Mouse (Mus musculus): ENCODE data around the gene Ltbr. TPM values are rescaled to one million over a fixed set of nuclear protein-coding genes. Genes with fewer than 3 reads are reported as not detected.

The Ltbr gene
- total and polyA plus RNA-seq, 2 experiments from 2014 or later: 18.1 to 34.4 TPM

DNA sequence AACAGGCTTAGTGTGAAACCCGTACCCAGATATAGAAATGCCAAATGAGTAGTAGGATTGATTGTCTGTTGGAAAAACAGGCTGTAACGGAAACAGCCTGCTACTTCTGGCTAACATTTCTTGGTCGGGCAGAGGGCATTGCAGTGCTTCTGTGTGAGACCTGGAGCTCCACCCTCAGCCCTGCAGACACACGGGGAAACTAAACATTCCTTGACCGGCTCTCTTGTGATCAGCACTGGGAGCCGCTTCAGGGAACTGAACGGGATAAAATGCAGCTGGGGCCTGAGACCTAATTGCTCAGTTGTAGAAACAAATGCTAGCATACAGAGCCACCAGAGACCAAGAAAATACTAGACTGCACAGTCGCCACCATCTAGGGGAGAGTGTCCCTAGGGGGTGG lies 42.6 kb upstream of the Ltbr start:
- DNase-seq (ENCODE audit: low spot score) (no peak), ATAC-seq (no peak)
- Histone ChIP-seq H3K9ac (replicated peaks; ENCODE audit: low read length) (no peak overlapping the region), H3K27me3 (ENCODE audit: insufficient read depth, low read length) (no peaks in the 10 kb centered on the region), H3K27ac (no peak overlapping the region), H3K9me3 (ENCODE audit: low read length) (no peaks in the 10 kb centered on the region), H3K36me3 (ENCODE audit: insufficient read depth, low read length) (0 out of 2 replicates have a peak, but pooled peaks cover 6% of the 10 kb centered on the region), H3K4me2 (ENCODE audit: low read depth, low read length) (no peak overlapping the region), H3K4me3 (ENCODE audit: low read length) (no peak overlapping the region), H3K4me1 (ENCODE audit: insufficient read depth, low read length) (peaks cover 15% of the 10 kb centered on the region; the same call in 1 of the 2 replicates)
- no peak for TF ChIP-seq CTCF (IDR thresholded peaks at IDR 0.05; ENCODE audit: low read depth)
- WGBS: 51% methylated on average over 8 of the region's 8 CpGs

DNA sequence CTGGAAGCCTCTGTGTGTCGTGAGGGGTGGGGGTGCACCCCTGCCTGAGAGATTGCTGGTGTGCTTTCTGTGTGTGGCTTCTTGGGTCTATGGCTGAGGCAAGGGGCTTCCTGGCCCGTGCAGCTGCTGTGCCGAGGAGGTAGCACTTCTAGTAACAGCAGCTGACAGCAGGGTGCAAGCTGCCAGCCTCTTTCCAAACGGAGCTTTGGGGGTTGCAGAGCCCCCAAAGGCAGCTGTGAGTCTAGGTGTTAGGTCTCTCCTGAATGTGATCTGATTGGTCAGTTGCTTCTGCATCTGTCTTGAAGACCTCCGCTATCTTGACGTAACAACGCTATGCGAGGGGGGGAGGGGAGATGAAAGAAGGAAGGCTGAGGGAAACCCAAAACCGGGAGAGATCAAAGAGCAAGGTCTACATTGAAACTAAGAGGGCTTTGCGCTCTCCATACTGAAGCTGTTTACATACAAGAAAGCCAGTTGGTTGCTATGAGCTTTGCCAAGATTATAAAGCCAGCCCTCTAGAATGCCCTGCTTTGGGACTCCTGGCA lies 41.6 kb upstream of the Ltbr start:
- WGBS: 11% methylated on average over 10 of the region's 10 CpGs
- Histone ChIP-seq H3K4me1 (ENCODE audit: insufficient read depth, low read length) (peaks cover 15% of the 10 kb centered on the region; the same call in 1 of the 2 replicates), H3K27ac (peak overlapping the region; percentile 26; the same call in 1 of the 2 replicates), H3K36me3 (ENCODE audit: insufficient read depth, low read length) (0 out of 2 replicates have a peak, but pooled peaks cover 6% of the 10 kb centered on the region), H3K9me3 (ENCODE audit: low read length) (no peaks in the 10 kb centered on the region), H3K27me3 (ENCODE audit: insufficient read depth, low read length) (no peaks in the 10 kb centered on the region), H3K9ac (replicated peaks; ENCODE audit: low read length) (no peak overlapping the region), H3K4me3 (ENCODE audit: low read length) (no peak overlapping the region), H3K4me2 (ENCODE audit: low read depth, low read length) (peak overlapping the region; percentile 27)
- no peak for ATAC-seq
- DNase-seq (ENCODE audit: low spot score): no peak
- no peak for TF ChIP-seq CTCF (IDR thresholded peaks at IDR 0.05; ENCODE audit: low read depth)

DNA sequence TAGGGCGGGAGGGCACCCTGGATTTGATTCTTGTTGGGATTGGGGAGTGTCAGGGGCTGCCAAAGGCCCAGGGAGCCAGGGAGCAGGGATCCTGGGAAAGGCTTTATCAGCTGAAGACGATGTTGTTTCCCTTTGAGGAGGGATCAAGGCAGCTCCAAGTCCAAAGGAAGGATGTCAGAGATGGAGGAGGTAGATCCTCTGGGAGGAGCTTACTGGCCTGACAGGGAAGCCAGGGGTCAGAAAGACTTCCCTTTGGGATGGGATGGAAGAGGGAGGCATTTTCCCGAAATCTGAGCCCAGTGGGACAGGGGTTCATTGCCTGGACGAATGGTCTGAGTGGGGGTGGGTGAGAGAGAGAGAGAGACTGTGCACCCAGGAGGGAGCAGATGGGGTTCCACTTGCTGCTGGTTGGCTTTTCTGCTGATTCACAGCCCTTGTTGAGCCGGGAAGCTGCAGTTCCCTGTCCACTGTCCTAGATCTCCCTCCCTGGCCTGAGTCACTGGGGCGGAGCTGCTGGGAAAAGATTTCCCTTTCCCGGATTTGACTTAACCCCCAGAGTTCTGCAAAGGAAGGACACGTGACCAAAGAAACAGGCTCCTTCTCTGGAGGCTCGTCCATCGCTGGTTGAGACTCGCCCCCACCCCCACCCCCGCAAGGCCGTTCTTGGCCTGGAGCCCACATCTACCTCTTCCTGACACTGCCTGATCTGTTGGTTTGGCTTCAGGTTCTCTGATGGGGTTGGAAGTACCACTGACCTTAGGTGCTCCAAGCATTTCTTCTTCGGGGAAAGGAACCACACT lies 40.9 kb upstream of the Ltbr start:
- ATAC-seq (0 out of 2 replicates have a peak, but pooled peaks have one; percentile 36), DNase-seq (ENCODE audit: low spot score) (no peak)
- H3K27me3 ChIP-seq (ENCODE audit: insufficient read depth, low read length): no peaks in the 10 kb centered on the region
- 0 out of 2 replicates have a peak, but pooled peaks cover 6% of the 10 kb centered on the region for H3K36me3 ChIP-seq (ENCODE audit: insufficient read depth, low read length)
- H3K4me2 ChIP-seq (ENCODE audit: low read depth, low read length): peak overlapping the region; percentile 27
- no peak for TF ChIP-seq CTCF (IDR thresholded peaks at IDR 0.05; ENCODE audit: low read depth)
- H3K4me1 ChIP-seq (ENCODE audit: insufficient read depth, low read length): peaks cover 15% of the 10 kb centered on the region; the same call in 1 of the 2 replicates
- peak overlapping the region; percentile 45 for H3K27ac ChIP-seq
- no peak overlapping the region for H3K9ac ChIP-seq (replicated peaks; ENCODE audit: low read length)
- WGBS: 15% methylated on average over 14 of the region's 14 CpGs
- H3K9me3 ChIP-seq (ENCODE audit: low read length): no peaks in the 10 kb centered on the region
- H3K4me3 ChIP-seq (ENCODE audit: low read length): no peak overlapping the region

DNA sequence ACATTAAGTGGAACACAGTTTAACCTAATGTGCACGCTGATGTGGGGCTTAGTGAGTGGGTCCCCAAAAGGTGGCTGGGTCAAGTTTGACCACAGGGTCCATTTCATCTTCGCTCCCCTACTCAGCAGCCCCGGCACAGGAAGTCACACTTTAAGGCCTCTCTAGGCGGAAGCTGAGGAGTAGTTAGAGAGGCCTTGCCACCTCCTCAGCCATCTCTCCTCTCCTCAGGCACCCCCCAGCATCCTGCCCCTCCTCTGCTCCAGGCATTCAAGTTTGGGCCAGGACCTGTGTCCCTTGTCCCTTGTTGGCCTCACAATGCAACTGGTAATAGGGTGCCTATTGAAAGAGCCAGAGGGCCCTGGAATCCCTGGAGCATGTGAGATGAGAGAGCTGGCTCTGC lies 40.0 kb upstream of the Ltbr start:
- Histone ChIP-seq H3K27me3 (ENCODE audit: insufficient read depth, low read length) (no peaks in the 10 kb centered on the region), H3K9ac (replicated peaks; ENCODE audit: low read length) (no peak overlapping the region), H3K27ac (no peak overlapping the region), H3K4me3 (ENCODE audit: low read length) (no peak overlapping the region), H3K4me1 (ENCODE audit: insufficient read depth, low read length) (peaks cover 15% of the 10 kb centered on the region; the same call in 1 of the 2 replicates), H3K9me3 (ENCODE audit: low read length) (no peaks in the 10 kb centered on the region), H3K36me3 (ENCODE audit: insufficient read depth, low read length) (0 out of 2 replicates have a peak, but pooled peaks cover 6% of the 10 kb centered on the region), H3K4me2 (ENCODE audit: low read depth, low read length) (no peak overlapping the region)
- DNase-seq (ENCODE audit: low spot score) (no peak), ATAC-seq (no peak)
- 95% methylated on average over 4 of the region's 4 CpGs for WGBS
- no peak for TF ChIP-seq CTCF (IDR thresholded peaks at IDR 0.05; ENCODE audit: low read depth)

DNA sequence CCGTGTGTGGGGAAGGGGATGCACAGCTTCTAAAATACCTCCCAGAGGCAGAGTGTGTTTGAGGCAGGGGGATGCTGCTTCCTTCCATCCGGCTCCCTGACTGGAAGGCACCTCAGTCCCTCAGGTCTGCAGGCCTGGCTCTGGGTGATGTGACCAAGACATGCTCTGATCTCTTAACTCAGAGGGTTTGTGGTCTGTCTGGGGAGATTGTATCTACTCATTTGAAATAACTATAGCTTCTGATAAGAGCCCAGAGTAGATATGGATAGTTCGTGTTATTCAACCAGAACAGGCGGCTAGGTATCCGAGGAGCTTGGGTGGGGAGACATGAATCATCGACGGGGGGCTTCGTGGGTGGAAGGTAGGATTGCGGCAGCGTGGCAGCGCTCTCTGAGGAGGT lies 39.5 kb upstream of the Ltbr start:
- Histone ChIP-seq H3K9me3 (ENCODE audit: low read length) (no peaks in the 10 kb centered on the region), H3K36me3 (ENCODE audit: insufficient read depth, low read length) (0 out of 2 replicates have a peak, but pooled peaks cover 6% of the 10 kb centered on the region), H3K4me2 (ENCODE audit: low read depth, low read length) (no peak overlapping the region), H3K27me3 (ENCODE audit: insufficient read depth, low read length) (no peaks in the 10 kb centered on the region), H3K27ac (no peak overlapping the region), H3K4me1 (ENCODE audit: insufficient read depth, low read length) (peaks cover 15% of the 10 kb centered on the region; the same call in 1 of the 2 replicates), H3K4me3 (ENCODE audit: low read length) (no peak overlapping the region), H3K9ac (replicated peaks; ENCODE audit: low read length) (no peak overlapping the region)
- 84% methylated on average over 11 of the region's 11 CpGs for WGBS
- TF ChIP-seq CTCF (IDR thresholded peaks at IDR 0.05; ENCODE audit: low read depth): no peak
- ATAC-seq (no peak), DNase-seq (ENCODE audit: low spot score) (no peak)

DNA sequence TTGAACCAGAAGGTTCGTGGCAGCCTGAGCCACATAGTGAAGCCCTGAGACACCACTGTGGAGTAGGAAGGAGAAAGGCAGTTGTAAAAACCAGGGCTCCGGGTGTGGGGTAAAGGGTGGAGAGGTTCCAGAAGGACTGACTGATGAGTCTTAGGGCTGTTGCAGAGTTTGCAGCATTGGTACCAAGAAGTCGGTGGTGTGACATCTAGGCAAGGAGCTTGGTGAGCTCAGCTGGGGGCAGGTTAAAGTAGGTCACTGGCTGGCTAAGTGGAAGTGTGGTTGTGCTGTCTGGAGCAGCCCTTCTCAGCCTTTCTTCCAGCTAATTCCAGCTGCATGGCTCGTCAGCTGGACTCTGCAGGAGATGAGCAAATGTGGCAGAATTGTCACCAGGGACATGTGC lies 39.1 kb upstream of the Ltbr start:
- Histone ChIP-seq H3K4me1 (ENCODE audit: insufficient read depth, low read length) (peaks cover 15% of the 10 kb centered on the region; the same call in 1 of the 2 replicates), H3K9me3 (ENCODE audit: low read length) (no peaks in the 10 kb centered on the region), H3K36me3 (ENCODE audit: insufficient read depth, low read length) (0 out of 2 replicates have a peak, but pooled peaks cover 6% of the 10 kb centered on the region), H3K4me3 (ENCODE audit: low read length) (no peak overlapping the region), H3K4me2 (ENCODE audit: low read depth, low read length) (no peak overlapping the region), H3K27me3 (ENCODE audit: insufficient read depth, low read length) (no peaks in the 10 kb centered on the region), H3K27ac (no peak overlapping the region), H3K9ac (replicated peaks; ENCODE audit: low read length) (no peak overlapping the region)
- no peak for DNase-seq (ENCODE audit: low spot score)
- no peak for TF ChIP-seq CTCF (IDR thresholded peaks at IDR 0.05; ENCODE audit: low read depth)
- 55% methylated on average over 4 of the region's 4 CpGs for WGBS
- ATAC-seq: no peak
